Mouse (Mus musculus) gastrocnemius, adult 18-20 months (tissue): ENCODE data around the gene Tmx2. TPM values are rescaled to one million over a fixed set of nuclear protein-coding genes. Genes with fewer than 3 reads are reported as not detected.

Experiments used
- DNase-seq: peaks from one replicate; pipeline ENCODE4 v3.0.0; 2021; ENCODE audit warnings: low spot score
- total RNA-seq, 2 experiments: library from RNA; stranded (reverse); gene quantifications; 2 replicates each; pipeline ENCODE4 v1.2.3; 2021

Gene Tmx2
- total RNA-seq, 2 experiments from 2014 or later = 45.5 to 47.7 TPM

- DNase-seq = no peak
These were observed 40.3 kb downstream of the Tmx2 start for GRCm38 (mm10) chr2:84638428-84639220.

- no peak for DNase-seq
These were observed 41.3 kb downstream of the Tmx2 start for GRCm38 (mm10) chr2:84637452-84638165.

GRCm38 (mm10) chr2:84636231-84636741, 42.7 kb downstream of the Tmx2 start:
- peak; percentile 30 for DNase-seq

- DNase-seq = peak; percentile 84
These were observed 43.3 kb downstream of the Tmx2 start for GRCm38 (mm10) chr2:84635611-84636010.

GRCm38 (mm10) chr2:84634934-84635482, 43.9 kb downstream of the Tmx2 start:
- DNase-seq = no peak

GRCm38 (mm10) chr2:84634006-84634405, 44.9 kb downstream of the Tmx2 start:
- DNase-seq = no peak

GRCm38 (mm10) chr2:84632999-84633398, 45.9 kb downstream of the Tmx2 start:
- no peak for DNase-seq

GRCm38 (mm10) chr2:84632001-84632400, 46.9 kb downstream of the Tmx2 start:
- no peak for DNase-seq

- DNase-seq = no peak
These were observed 51.9 kb downstream of the Tmx2 start for GRCm38 (mm10) chr2:84627036-84627435.

- DNase-seq = no peak
These were observed 52.5 kb downstream of the Tmx2 start for GRCm38 (mm10) chr2:84626366-84626975.

- no peak for DNase-seq
These were observed 54.7 kb downstream of the Tmx2 start for GRCm38 (mm10) chr2:84624201-84624600.

GRCm38 (mm10) chr2:84623428-84624119, 55.4 kb downstream of the Tmx2 start:
- DNase-seq = no peak

GRCm38 (mm10) chr2:84622668-84623067, 56.3 kb downstream of the Tmx2 start:
- no peak for DNase-seq

Other genes starting within 250 kb of the Tmx2 start
- gene Tfpi, start 202.4 kb downstream of the Tmx2 start, total RNA-seq = 1 to 10 TPM; 2.2 to 2.9 TPM
- 10 to 100 TPM; 23.2 to 29.2 TPM for gene Ctnnd1, start 28.4 kb downstream of the Tmx2 start, total RNA-seq
- gene Btbd18, start 20.1 kb downstream of the Tmx2 start, total RNA-seq = not detected
- gene Selenoh, start 8.4 kb downstream of the Tmx2 start, total RNA-seq = 10 to 100 TPM; 12.0 to 14.4 TPM
- 1 to 10 TPM in 1 of 2 experiments, under 1 TPM in 1; 0.59 to 2.2 TPM for gene Gm28635, start 1.1 kb downstream of the Tmx2 start, total RNA-seq
- 1 to 10 TPM; 7.7 to 8.5 TPM for gene Med19, start 738 bp downstream of the Tmx2 start, total RNA-seq
- 10 to 100 TPM; 72.0 to 78.9 TPM for gene Zdhhc5, start 36.0 kb upstream of the Tmx2 start, total RNA-seq
- 1 to 10 TPM; 3.3 to 3.8 TPM for gene Clp1, start 48.2 kb upstream of the Tmx2 start, total RNA-seq
- under 1 TPM; 0.38 to 0.57 TPM for gene Ypel4, start 54.9 kb upstream of the Tmx2 start, total RNA-seq
- gene Gm19426, start 64.5 kb upstream of the Tmx2 start, total RNA-seq = under 1 TPM in 1 of 2 experiments, not detected in 1; 0.43 TPM
- 10 to 100 TPM; 50.8 to 72.0 TPM for gene Serping1, start 96.3 kb upstream of the Tmx2 start, total RNA-seq
- 1 to 10 TPM; 2.9 to 3.7 TPM for gene Ube2l6, start 119.7 kb upstream of the Tmx2 start, total RNA-seq
- 100 to 1,000 TPM; 104 to 119 TPM for gene Smtnl1, start 143.5 kb upstream of the Tmx2 start, total RNA-seq
- gene Timm10, start 147.9 kb upstream of the Tmx2 start, total RNA-seq = 10 to 100 TPM; 38.2 to 57.8 TPM
- gene Slc43a1, start 159.7 kb upstream of the Tmx2 start, total RNA-seq = 10 to 100 TPM; 11.0 to 12.7 TPM
- under 1 TPM; 0.52 to 0.62 TPM for gene Rtn4rl2, start 207.6 kb upstream of the Tmx2 start, total RNA-seq